Mouse (Mus musculus): ENCODE measurements around the gene Gm29582.
"Not testable (repeated sequence)": the region's sequence is repeated elsewhere in the genome, so short reads cannot be mapped to it uniquely, and the experiment has no call there.

The Gm29582 gene

GRCm38 (mm10) chrY:30738461-30738860 lies at the start of gene Gm29582:
Gene Gm29582 (minus strand): TSS chrY:30738561.
- DNase-seq (ENCODE audit: low spot score in 2 of 2) = not testable (repeated sequence)
